Mouse (Mus musculus) CD4-positive, CD25-positive, alpha-beta regulatory T cell, adult 4 months (primary cell): Measurements from ENCODE around the gene Ccdc14. TPM values are rescaled to one million over a fixed set of nuclear protein-coding genes. Genes with fewer than 3 reads are reported as not detected.
"Not testable (repeated sequence)": the region's sequence is repeated elsewhere in the genome, so short reads cannot be mapped to it uniquely, and the experiment has no call there.

ENCODE experiments used
- ATAC-seq: one replicate; pipeline ENCODE4 v1.8.0; 2017
- polyA plus RNA-seq, 2 experiments: library from polyadenylated mRNA; unstranded; fragments of 100-300 nt; shearing (Covaris generic); gene quantifications; one replicate each; pipeline ENCODE4 v1.2.1; 2017

Gene Ccdc14
- polyA plus RNA-seq, result 1 to 10 TPM; 4.2 to 4.6 TPM

DNA sequence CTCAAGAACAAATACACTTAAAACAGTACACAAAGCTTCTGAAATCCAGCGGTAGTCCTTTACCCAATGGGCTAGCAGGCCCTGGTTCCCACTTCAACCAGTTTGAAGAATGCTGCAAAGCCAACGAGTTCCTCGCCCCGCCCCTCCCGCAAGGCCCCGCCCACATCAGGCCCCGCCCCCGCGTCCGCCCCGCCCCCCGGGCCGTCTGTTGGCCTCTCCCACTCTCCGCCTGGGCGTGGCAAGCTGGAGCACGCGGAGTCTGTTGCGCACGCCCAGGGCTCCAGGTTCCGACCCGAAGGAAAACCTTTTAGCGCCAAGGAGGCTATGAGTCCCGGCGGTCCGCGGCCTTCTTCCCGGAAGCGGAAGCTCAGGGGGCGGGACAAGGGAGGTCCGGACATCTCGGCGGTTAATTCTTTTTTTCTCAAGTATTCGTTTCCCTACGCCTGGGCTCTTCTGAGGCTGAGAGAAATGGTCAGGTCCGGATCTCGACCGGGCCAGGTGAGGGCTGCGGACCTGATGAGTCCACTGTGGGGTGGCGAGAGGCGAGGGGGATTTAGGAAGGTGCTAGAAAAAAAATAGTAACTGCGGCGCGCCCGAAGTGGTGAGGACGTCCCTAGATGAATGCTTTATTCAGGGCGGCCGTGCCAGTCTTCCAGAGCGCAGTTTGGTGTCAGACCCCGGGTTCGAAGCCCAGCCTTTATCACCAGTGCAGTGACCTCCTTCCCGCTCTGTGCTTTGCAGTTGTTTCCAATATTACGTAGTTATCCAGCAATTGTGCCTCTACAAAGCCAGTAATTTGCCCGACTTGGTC lies at the start of gene Ccdc14:
TSS of gene Ccdc14 (plus strand) at position 283 of the 811 bp plus-strand sequence.
- ATAC-seq, result peak; percentile 93

DNA sequence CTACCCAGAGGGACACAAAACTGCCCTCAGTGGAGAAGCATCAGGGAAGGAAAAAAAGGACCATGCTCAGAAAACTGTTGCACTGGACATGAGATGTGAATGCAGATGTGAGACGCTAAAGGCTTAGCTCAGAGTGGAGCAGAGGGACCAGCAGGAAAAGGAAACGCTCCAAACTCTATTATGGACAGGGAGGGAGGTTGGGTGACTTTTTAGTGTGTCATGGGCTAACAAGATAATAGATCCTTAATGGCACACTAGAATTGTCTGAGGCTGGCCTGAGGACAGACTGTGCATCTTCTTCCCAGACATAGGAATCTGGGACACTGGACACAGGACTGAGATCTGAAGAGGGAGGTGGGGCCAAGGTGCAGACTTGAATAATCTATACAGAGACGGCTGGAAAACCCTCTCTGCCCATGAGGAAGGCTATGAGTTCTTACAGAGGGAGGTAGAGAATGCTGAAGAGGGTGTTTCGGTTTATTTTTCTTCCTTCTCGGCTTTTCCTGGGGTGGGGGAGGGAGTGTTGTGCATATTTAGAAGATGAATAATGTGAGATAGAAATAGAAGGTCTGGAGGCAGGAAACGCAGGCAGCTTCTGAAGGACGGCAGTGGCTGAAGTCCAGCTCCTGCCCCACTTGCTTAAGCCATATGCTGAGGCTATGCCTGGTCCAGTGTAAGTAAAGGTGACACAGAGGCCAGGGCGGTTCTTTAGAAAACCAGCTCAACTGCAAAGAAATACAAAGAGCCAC lies 46.7 kb upstream of the Ccdc14 start:
- no peak for ATAC-seq

DNA sequence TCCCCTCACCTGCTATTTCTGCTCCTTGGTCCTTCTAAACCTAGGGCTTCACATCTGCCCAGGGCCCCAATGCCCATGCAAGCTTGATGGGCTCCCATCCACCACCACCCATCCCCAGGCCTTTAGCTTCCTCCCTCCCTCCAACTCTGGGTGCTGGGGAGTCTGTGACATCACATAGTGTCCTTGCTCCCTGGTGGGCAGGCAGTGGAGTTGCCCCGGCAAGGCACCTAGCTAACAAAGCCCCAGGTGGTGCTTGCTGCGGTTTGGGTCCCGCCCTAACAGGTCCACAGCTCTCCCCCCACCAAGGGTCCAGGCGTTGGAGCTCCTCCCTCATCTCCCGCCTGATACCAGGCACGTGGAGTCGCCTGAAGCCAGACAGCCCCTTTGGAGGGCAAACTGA lies 40.8 kb upstream of the Ccdc14 start, which contains the start of gene Ropn1:
TSS of gene Ropn1 (plus strand) at position 301 of the 400 bp plus-strand sequence.
- no peak for ATAC-seq

DNA sequence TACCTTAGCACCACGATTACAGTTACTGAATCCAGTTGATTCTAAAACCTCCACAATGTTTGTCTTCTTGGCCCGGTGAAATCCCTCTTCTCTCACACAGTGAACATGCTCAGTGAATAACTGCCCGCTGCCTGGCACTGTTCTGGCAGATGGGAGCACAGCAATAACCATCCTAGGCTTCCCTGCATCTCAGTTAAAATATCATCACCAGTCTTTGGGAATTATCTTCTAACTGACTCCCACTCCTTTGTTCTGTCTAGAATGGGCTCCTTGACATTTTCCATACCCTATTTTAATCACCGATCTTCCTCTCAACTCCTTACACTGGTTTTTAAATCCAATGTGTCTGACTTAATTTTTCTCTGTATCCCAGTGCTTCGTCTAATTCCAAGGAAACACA lies 37.4 kb upstream of the Ccdc14 start:
- no peak for ATAC-seq

DNA sequence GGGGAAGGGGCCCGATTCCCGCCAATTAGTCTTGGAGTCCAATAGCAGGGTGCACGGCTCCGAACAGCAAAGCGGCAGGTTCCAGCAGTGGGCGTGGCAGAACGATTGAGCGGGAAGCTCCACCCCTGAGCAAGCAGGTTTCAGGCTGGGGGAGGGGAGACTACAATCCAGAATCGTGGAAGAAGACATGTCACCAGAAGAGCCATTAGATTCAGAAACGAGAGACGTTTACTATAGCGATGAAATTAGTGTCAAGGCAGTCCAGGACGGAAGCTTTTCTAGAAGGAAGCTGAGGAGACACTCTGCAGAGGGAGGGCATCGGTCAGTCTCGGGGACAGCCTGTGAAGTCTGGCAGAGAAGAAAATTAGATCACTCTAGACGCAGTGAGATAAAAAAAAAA lies 32.9 kb upstream of the Ccdc14 start:
- ATAC-seq, result not testable (repeated sequence)

DNA sequence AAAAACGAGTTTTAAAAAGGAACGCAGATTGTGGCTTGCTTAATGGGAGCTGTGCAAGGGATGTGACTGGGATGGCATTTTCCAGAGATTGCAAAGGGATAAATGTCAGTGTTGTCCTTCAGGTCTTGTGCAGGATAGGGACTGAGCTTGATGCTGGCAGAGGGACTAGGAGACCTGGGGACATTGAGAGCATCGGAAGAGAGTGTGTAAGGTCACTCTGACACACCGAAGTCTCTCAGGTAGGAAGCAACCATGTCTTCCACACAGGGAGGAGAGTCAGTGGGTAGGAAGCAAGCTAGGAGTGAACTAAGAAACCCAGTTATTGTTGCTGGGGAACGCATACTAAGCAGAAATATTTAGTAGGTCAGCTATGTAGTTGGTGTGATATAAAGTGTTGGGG lies 32.4 kb upstream of the Ccdc14 start:
- no peak for ATAC-seq

DNA sequence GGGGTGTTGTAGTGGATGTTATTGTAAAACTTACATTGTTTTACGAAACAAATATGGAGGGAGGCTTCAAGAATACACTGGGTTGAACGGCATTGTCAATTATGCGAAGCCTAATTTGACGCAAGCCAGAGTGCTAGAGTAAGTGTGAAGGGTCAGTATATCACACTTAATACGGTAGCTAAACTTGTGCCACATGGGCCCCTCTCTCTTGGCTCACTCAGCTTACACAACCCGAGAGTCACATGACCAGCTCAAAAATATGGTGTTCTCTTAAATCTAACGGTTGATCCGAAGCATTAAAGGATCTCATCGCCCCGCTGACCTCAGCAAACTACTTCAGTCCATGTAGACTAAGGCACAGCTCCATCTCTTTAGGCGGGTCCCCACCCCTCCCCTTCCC lies 32.0 kb upstream of the Ccdc14 start:
- no peak for ATAC-seq

DNA sequence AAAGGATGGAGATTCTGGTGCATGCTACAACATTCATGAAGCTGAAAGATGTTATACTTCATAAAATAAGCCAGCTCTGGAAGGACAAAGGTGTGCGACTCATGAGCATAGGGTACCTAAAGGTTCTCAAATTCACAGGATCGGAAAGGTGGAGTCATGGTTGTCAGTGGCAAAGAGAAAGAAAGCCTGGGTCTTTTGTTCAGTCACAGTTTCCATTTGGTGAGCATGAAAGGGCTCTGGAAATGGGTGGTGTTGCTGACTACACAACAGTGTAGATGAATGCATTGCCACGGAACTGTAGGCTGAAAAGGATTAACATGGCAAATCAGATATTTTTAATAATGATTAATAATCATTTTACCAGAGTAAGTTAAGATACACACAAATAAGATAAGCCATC lies 25.9 kb upstream of the Ccdc14 start:
- ATAC-seq, result no peak

DNA sequence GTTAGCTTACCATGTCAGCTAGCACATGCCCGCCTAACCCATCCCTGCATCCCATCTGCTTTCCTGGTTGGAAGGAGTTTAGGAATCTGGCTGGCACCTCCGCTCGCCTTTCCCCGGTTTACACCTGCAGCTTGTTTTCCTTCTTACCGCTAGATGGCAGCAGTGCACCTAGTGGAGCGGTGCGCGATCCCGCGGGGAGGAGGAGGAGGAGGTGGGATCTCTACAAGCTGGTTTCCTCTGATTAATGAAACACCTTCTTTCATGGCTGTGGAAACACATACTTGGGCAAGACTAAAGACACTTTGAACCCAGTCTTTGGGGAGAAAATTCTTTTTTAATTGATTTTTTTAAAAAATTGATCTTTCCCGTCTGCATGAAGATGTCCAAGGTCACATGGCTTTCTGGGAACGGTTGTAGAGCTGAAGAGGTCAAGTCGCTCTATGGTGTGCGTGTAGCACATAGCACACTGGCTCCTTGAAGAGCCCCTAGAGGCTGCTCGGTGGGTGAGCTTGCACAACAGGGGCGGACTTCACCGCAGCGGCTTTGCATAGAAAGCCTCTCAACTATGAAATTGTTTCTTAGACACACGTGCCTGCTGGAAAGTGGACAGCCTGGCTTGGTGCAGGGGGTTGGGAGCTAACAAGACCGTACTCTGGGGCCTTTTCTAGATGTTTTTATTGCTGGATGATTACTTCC lies 23.2 kb upstream of the Ccdc14 start:
- ATAC-seq, result peak; percentile 91

DNA sequence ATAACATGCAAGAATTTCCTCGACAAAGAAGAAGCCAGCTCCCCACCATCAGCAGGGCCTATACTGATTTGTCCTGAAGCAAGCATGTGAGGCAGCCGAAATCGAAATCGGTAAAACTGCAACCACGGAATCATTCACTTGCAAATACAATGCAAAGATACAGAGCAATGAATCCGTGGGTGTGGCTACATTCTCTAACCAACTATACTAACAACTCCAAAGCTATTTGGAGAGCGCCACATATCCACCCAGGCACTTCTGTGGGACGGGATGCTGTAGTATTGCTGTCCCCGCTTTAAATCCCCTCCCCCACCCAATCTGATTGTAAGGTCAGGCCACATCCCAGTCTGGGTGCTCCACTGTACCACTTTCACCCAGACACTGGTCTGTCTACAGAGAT lies 22.1 kb upstream of the Ccdc14 start:
- ATAC-seq, result no peak

DNA sequence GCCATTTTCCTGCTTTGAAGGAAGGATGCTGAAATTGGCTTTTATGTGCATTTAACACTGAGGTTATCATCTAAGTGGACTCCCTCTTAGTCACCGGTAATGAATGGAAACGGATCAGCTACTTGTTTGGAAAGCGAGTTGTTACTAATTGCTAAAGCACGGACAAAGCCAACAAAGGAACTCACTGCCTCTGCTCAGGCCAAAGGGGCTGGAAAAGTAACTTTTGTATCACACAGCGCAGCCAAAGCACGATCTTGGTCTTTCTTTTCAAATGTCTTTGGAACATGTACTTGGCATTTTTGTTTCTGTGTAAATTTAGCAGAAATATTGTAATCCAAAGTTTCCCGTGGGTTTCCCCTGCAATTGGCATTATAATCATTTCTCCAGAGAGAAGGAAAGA lies 18.4 kb upstream of the Ccdc14 start:
- no peak for ATAC-seq

DNA sequence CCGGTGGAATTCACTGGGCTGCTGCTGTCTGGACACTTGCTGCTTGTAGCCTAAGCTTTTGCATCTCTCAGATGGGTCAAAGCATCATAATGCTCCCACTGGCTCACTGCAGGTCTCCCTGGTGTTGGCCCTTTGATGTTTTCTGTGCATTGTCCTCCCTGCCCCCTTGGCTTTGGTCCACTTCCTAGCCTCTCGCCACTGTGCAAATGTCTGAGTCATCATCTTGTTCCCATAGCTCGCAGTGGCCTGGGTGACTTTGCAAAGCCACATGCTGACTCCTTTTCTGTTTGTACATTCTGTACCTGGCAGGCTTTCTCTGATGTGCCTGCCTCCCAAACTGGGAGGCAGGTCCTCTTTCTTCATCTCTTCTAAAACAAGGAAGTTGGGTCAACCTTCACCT lies 17.6 kb upstream of the Ccdc14 start:
- ATAC-seq, result no peak

DNA sequence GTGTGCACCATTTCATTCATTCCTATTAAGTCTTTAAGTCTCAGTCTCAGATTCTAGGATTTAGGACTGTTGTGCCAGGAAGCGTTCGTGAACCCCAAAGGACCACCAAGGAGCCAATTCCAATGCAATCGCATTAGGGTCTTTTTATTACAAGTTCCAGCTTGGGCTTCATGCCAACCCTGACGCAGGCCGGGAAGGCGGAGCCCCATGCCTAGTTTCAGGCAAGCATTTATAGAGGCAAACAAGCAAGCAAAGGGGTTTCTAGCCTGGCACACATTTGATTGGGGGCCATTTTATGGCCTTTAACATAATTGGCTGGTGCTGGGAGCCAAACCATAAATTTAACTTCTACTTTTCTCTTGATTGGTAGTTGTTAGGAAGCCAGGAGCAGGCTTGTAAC lies 16.1 kb upstream of the Ccdc14 start:
- ATAC-seq, result no peak

DNA sequence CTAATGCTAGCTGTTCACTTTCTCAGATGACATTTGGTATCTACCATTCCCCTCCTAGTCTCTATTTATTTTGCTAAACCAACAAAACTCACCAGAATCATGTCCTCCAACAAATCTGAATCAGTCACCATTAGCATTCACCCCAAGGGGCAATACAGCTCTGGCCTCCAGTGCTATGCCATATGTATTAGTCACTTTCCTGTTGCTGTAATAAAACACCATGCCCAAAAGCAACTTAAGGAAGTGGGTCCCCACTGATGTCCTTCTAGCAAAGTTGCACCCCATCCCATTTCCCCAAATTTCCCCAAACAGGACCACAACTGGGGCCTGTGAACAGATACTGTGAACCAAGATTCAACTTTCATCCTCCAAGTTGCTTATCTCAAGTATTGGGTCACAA lies 8.6 kb upstream of the Ccdc14 start:
- ATAC-seq, result no peak

DNA sequence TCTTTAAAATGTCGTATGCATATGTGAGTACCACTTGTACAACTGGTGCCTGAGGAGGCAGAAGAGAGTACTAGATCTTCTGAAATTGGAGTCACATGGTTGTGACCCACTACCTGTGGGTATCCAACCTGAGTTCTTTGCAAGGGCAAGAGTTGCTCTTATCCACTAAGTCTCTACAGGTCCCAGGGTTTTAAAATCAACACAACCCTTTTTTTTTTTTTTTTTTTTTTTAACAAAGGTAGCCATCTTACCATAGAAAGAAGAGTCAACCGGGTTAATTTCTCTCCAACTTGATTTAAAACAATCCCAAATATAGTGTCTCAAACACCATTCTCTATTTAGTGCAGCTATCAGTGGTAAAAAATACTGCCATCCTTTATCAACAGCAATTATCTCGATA lies 537 bp upstream of the Ccdc14 start:
- no peak for ATAC-seq

DNA sequence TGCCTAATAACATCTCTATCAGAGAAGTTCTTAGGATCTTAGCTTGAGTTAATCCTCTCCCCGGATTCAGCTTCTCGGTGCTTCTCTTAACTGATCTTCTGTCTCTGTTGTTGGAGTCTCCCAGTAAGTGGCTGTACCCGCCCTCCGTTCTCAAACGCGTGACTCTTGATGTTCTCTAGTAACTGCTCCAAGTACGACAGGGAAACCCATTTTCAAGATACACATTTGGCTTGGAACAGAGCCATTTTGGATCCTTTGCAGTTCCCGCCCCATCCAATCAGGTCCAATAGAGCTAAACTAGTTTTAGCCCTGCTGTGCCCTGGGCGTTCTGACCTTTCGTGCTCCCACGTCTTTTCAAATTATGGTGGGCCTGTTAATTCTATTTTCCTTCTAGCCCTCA lies 740 bp downstream of the Ccdc14 start:
- ATAC-seq, result no peak

DNA sequence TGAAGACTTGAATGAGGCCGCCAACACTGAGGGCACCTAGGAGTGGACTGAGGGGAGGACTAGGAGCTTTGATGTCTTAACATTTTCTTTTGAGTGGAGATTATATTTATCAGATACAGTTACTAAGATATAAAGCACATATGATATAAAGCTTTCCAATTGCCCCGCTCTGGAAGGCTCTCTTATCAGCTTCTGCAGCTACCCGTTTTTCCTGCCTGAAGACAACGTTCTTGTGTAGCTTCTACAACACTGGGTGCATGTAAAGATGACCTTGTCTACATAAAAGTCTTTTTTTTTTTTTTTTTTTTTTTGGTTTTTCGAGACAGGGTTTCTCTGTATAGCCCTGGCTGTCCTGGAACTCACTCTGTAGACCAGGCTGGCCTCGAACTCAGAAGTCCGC lies 4.1 kb downstream of the Ccdc14 start:
- ATAC-seq, result no peak

DNA sequence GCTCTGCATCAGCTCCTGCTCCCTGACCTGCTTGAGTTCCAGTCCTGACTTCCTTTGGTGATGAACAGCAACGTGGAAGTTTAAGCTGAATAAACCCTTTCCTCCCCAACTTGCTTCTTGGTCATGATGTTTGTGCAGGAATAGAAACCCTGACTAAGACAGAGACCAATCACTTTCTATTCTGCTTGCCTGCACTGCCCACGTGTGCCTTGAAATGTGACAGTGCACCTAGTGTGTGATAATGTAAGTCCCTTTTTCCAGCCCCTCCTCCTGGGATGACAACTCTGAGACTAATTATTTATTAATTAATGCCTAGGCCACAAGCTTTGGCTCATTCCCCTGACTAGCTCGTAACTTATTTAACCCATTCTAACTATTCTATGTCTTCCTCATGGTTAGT lies 8.3 kb downstream of the Ccdc14 start:
- ATAC-seq, result not testable (repeated sequence)

DNA sequence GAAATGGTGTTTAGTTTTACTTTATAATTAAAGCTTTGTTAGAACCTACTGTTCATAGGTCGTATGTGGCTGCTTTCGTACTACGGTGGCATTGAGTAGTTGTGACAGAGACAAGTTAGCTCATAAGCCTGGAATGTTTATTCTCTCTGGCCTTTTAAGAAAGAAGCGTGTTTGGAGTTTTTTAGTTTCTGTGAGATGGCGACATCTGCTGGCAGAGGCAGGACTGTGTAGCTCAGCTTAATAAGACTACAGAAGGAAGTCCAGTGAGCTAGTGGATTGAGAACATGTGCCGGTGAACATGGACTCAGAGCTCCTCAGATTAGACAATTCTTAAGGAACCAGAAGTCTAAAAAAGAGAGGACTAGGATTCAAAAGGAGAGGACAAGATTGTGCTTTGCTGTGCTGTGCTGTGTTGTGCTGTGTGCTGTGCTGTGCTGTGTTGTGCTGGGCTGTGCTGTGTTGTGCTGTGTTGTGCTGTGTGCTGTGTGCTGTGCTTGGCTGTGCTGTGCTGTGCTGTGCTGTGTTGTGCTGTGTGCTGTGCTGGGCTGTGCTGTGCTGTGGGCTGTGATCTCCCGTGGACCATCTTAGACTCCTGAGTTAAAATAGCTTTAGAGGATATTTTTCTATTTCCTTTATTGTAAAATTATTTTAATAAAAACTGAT lies 9.9 kb downstream of the Ccdc14 start:
- peak; percentile 77 for ATAC-seq

DNA sequence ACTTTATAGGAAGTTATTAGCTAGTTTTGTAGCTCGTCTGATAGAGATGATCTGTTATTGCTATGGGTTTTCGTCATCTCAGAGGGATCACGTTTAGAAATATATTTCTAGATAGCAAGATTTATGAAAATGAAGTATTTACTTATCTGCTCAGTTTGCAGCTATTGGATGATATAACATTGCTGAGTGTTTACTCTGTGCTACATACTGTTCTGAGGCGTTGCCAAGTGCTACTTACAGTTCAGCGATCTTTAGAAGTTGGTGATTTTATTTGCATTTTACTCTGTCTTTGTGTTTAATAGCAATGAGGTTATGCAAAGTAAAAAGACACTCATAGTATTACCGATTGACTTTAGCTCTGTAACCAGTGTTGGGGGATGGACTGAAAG lies 10.4 kb downstream of the Ccdc14 start:
- no peak for ATAC-seq

DNA sequence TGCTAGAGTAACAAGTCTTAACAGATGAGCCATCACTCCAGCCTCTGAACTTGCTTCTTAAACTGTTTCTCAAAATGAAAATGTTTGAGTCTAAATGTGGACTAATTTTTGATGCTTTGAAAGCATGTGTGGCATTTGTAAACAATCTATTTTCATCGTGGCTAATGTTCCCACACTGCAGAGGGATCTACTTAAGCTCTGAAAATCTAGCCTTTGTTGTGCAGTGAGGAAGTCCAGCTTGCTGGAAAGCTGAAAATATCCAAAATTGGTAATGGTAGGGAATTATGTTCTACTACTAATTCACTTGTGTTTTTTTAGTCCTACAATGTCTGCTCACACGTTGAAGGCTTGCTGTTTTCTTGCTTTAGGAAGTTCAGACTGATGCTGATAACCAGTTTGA lies 15.6 kb downstream of the Ccdc14 start:
- no peak for ATAC-seq

DNA sequence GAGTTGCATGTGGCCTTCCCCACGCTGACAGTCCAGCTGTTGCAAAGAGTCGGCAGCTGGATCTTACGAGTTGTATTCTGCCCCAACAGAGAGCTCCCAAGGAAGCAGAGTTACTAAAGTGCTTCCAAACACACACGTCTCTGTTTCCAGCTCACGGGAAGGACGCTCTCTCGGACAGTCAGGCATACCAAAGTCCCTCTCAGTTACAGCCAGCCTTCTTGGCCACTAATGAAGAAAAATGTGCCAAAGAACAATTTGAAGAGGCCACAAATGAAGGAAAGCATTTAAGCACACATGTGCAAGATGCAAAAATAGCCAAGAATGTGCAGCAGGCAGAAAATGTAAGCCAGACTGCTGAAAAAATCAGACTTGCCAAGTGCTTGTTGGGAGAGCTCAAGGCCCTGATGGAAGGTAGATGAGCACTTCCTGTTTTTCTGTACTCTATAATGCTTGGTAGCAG lies 16.1 kb downstream of the Ccdc14 start:
- no peak for ATAC-seq

DNA sequence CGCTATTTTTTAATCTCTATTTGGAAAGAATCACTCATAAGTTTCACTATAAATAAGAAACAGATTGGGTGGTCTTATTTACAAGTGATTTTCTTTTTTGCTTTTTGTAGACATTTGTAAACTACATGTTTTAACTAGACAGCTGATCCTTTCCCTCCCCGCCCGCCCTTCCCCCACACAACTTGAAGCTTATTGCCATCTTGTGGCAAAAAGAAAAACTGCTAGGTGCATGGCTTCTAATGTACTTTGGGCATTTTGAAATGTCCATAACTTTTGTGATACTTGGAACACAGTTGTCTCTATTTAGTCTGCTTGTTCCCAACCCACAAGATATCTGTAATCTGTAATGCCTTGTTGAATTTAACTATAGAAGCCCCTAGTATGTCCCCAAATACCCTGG lies 21.1 kb downstream of the Ccdc14 start:
- ATAC-seq, result no peak
